ENCODE assay signal across 9 mouse cellular contexts in the genomic region with DNA sequence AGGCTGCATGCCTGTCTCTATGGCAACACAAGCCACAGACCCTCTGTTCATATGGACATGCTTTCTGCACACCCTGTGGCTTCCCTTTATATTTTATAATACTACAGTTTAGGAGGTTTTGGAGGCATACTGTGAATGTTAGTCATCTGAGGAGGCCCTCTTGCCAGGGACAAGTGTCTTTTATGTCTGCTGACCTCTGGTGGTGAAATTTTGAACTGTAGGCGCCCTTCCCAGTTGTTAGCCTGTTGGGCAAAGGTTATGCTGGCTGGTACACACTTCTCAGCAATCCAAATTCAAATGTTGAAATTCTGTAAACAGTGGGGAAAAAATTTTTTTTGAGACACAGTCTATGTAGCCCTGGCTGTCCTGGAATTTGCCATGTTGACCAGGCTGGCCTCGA. TPM values are rescaled to one million over a fixed set of nuclear protein-coding genes. Genes with fewer than 3 reads are reported as not detected.
DNase-seq lines count a peak whose midpoint lies in the region; ATAC-seq lines count a peak whose summit lies in the region.
"Had no signal": no experiment of that assay in that cellular context is flagged by ENCODE, and none has a peak within 500 bp of the region (broad histone marks: within the 10 kb centered on the region; RNA-seq: fewer than 3 reads in every experiment).

No protein-coding gene starts in this region.

- H3K4me3 ChIP-seq in liver, embryonic 13.5 days (replicated peaks): no peak overlapping the region
- H3K4me3 ChIP-seq: limb, embryonic 12.5 days had no signal

- 38% methylated on average over 2 of the region's 2 CpGs for WGBS in liver, embryonic 13.5 days (ENCODE audit: insufficient replicate concordance)

- H3K4me1 ChIP-seq in liver, embryonic 13.5 days (replicated peaks): peaks cover 12% of the 10 kb centered on the region
- H3K4me1 ChIP-seq: limb, embryonic 12.5 days had no signal

- no peak overlapping the region for H3K4me2 ChIP-seq in liver, embryonic 13.5 days
- H3K4me2 ChIP-seq: limb, embryonic 12.5 days had no signal

- no peaks in the 10 kb centered on the region for H3K9me3 ChIP-seq in liver, embryonic 13.5 days (replicated peaks)
- H3K9me3 ChIP-seq: limb, embryonic 12.5 days had no signal

- no peaks in the 10 kb centered on the region for H3K36me3 ChIP-seq in liver, embryonic 13.5 days

- intact Hi-C loops in gastrocnemius, postnatal 36 days (cut with DNase I): no loop called here

- peak; percentile 92 for ATAC-seq in common myeloid progenitor, adult 5-6 weeks (replicated peaks; ENCODE audit: low read depth, poor library complexity, severe bottlenecking)
- ATAC-seq in liver, embryonic 13.5 days (ENCODE audit: low read depth): peak; percentile 52; the same call in 1 of the 2 replicates

- DNase-seq in CD4-positive helper T cell, adult 2 months (ENCODE audit: low read depth, low spot score): peak; percentile 79
- peak; percentile 84 for DNase-seq in ZHBTc4 (ENCODE audit: low read depth, low spot score)
- peak; percentile 78 to 79 for DNase-seq in gastrocnemius, postnatal 36 days
- DNase-seq in kidney, postnatal 14 days: peak; percentile 87
- peak; percentile 65 for DNase-seq in liver, embryonic 13.5 days
- DNase-seq in ovary, postnatal 36 days (ENCODE audit: low spot score): peak; percentile 82
- DNase-seq in thymus, postnatal 14 days: peak; percentile 84

- H3K9ac ChIP-seq in liver, embryonic 13.5 days: no peak overlapping the region
- H3K9ac ChIP-seq: limb, embryonic 12.5 days had no signal

- H3K27me3 ChIP-seq in liver, embryonic 13.5 days: no peaks in the 10 kb centered on the region
- H3K27me3 ChIP-seq: limb, embryonic 12.5 days had no signal

- H3K27ac ChIP-seq in liver, embryonic 13.5 days: no peak overlapping the region
- H3K27ac ChIP-seq: limb, embryonic 12.5 days had no signal

RNA-seq across cellular contexts. Expression of a gene that starts 2.7 kb away (rescaled TPM):
- not detected in 2 replicates for total RNA-seq in common myeloid progenitor, adult 5-6 weeks (2017)
- total RNA-seq in gastrocnemius, postnatal 36 days (2021): 1 to 10 TPM; 9.1 to 10.0 TPM
- 0.14 and 0.42 TPM in 2 replicates for polyA plus RNA-seq in liver, embryonic 13.5 days (2015; fragmentation: Nextera tagmentation; extraction: Ambion mirVana)

RNA-seq across cellular contexts. Expression of a gene that starts 16.3 kb away (rescaled TPM):
- total RNA-seq in common myeloid progenitor, adult 5-6 weeks (2017): 38.7 and 51.2 TPM in 2 replicates
- 10 to 100 TPM; 13.4 to 13.7 TPM for total RNA-seq in gastrocnemius, postnatal 36 days (2021)
- 108 and 112 TPM in 2 replicates for polyA plus RNA-seq in liver, embryonic 13.5 days (2015; fragmentation: Nextera tagmentation; extraction: Ambion mirVana)

RNA-seq across cellular contexts. Expression of a gene that starts 27.8 kb away (rescaled TPM):
- total RNA-seq in common myeloid progenitor, adult 5-6 weeks (2017): 227 and 349 TPM in 2 replicates
- total RNA-seq in gastrocnemius, postnatal 36 days (2021): 100 to 1,000 TPM; 350 to 411 TPM
- 91.4 and 92.1 TPM in 2 replicates for polyA plus RNA-seq in liver, embryonic 13.5 days (2015; fragmentation: Nextera tagmentation; extraction: Ambion mirVana)

RNA-seq across cellular contexts. Expression of a gene that starts 36.5 kb away (rescaled TPM):
- 65.3 and 87.3 TPM in 2 replicates for total RNA-seq in common myeloid progenitor, adult 5-6 weeks (2017)
- 10 to 100 TPM; 20.2 to 22.8 TPM for total RNA-seq in gastrocnemius, postnatal 36 days (2021)
- polyA plus RNA-seq in liver, embryonic 13.5 days (2015; fragmentation: Nextera tagmentation; extraction: Ambion mirVana): 4.0 and 4.3 TPM in 2 replicates

Comparison
In these comparisons a context has a peak if more than half of its experiments do, and no peak if none do; other contexts are left out.
1. RNA of a gene that starts 2.7 kb away (total RNA-seq): 9.1 to 10.0 TPM in gastrocnemius, postnatal 36 days; not detected in common myeloid progenitor, adult 5-6 weeks; every median in the first group is over 10 times any median in the second.
2. Peak in every context shown above with its lines, with median percentiles within 50 percentile points of each other: DNase-seq.